Mouse (Mus musculus): ENCODE results near the gene Dock4.

Gene Dock4

DNA sequence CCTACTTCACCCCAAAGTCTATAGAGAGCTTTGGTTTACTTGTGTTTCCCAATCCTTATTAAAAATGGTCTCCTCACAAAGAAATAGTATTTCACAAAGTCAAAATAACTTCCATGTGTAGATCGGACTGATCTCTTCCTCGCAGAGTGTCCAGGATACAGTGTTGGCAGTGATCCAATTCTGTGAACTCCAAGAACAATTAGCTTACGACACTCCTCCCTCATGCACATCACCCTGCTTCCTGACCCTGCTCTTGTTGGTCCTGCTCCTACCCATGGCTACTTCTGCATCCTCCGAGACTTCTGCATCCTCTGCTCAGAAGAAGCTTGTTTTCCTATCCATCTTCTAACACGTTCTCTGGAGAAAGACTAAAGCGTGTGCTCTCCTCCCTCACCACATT lies 213.9 kb downstream of the Dock4 start:
- DNase-seq, result no peak

DNA sequence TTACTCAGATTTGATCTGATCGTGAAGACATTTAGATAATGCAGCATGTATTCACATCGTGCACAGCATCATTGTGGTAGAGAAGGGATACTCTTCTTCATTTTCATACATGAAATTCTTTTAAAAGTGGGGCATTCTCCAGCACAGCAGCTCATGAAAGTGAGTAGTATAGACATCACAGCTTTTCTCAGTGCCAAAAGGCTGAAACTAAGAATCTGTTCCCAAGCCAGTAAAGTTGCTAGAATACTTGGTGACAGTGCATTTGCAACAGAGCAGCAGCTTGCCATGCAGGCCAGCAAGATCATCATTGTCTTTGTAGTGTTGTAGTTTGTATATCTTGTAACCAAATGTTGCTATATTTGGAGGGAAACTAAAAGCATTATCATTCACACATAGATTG lies 223.7 kb downstream of the Dock4 start:
- DNase-seq, result no peak

GRCm38 (mm10) chr12:40670766-40671165 lies 225.0 kb downstream of the Dock4 start:
- DNase-seq, result no peak

GRCm38 (mm10) chr12:40679713-40680112 lies 234.0 kb downstream of the Dock4 start:
- DNase-seq, result no peak

- DNase-seq, result peak; percentile 49
Measured at GRCm38 (mm10) chr12:40680551-40680950, 234.8 kb downstream of the Dock4 start.

DNA sequence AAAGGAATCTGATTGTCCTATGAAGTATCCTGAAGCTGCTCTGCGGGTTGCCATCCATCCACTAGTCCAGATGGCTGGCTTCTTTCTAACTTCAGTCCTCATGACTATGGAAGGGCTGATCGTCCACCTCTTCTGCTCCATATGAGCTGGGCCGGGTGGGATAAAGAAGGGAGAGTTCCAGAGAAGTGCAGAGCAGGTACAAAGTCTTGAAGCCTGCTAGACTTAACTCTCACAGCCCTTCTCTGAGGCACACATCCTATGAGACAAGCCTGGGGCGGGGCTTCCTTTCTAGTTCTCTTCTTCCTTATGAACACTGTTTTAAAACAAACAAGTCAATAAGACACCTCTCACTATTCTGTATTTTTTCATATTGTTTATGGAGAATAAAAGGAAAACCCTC lies 245.7 kb downstream of the Dock4 start:
- DNase-seq, result no peak

DNA sequence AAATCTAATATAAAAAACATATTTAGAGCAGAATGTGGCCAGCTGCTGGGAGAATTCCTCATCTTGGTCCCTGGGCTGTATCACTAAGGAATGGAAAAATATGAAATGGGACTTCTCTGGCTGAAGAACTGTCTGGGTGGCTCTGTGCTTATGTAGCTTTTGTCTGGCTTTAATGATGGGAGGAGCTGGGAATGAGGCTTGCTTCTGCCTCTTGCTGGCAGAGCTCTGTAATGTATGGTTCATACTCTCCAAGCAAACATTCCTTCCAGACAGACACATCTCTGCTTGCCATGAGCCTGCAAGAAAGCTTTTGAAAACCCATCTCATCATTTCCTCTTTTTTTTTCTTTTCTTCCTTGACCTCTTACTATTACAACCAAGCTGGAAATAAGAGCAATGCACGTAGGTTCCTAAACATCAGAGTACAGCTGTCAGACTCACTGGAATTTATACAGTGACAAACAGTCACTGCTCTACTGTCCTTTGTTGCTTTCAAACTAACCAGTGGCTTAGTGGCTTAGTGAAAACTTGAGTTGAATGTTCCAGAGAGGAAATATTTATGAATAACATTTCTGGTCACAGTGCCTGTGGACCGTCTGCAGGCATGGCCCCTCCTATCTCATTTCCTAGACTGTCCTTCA lies 248.4 kb downstream of the Dock4 start:
- no peak for DNase-seq

- DNase-seq, result no peak
Measured at GRCm38 (mm10) chr12:40698330-40698729, 252.6 kb downstream of the Dock4 start.

- no peak for DNase-seq
Measured at GRCm38 (mm10) chr12:40702233-40702792, 256.6 kb downstream of the Dock4 start.

DNA sequence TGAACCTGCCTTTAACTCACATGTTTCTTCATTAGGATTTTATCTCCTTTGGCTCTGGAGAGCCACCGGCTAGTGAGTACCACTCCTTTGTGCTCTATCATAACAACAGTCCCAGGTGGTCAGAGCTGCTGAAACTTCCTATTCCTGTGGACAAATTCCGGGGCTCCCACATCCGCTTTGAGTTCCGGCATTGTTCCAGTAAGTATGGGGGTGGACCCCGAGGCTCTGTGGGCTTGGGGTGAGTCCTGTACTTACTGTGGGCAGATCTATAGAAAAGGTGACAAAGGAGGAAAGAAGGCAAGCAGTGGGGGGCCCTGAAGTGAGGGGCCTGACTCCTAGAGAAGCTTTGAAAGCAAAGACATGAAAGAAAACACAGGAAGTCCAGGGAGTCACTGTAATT lies 258.5 kb downstream of the Dock4 start:
- DNase-seq, result no peak

- no peak for DNase-seq
Measured at GRCm38 (mm10) chr12:40707108-40707507, 261.4 kb downstream of the Dock4 start.

- DNase-seq, result no peak
Measured at GRCm38 (mm10) chr12:40709094-40709493, 263.3 kb downstream of the Dock4 start.

GRCm38 (mm10) chr12:40712235-40712634 lies 266.5 kb downstream of the Dock4 start:
- no peak for DNase-seq

DNA sequence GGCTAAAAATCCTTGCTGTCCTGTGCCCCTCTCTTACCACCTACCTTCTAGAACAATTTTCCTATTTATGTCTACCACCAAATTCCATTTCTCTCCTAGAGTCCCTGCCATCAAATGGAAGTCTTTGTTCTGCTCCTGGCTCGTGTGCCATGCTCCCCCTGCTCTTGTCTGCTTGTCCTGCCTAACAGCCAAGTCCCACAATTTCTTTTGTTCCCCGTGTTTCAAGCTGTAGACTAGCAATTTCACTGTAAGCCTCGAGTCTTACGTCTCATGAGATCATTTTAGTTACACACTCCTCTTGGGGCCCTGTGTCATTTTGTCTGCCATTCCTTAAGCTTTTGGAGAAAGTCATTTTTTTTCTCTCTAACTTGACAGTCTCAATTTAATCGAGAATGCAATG lies 268.5 kb downstream of the Dock4 start:
- DNase-seq, result no peak

- no peak for DNase-seq
Measured at GRCm38 (mm10) chr12:40715174-40715573, 269.4 kb downstream of the Dock4 start.

DNA sequence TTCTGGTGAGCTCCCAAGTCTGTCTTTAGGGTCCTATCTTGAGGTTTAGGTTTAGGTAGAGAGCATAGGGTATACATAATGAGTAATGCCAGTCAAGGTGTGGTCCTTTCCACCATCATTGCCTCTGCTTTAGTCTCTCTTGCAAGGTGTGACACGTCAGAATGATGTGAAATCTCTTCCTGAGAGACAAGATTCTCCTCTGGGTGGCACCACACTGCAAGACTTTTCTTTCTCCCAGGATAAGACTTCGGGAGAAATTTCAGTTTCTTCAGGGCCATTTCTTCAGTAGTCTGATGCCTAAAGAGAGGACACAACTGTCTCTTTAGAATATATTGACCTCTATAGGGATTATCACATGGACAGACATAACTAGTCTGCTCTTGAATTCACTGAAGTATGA lies 282.6 kb downstream of the Dock4 start:
- no peak for DNase-seq

- no peak for DNase-seq
Measured at GRCm38 (mm10) chr12:40730756-40731155, 285.0 kb downstream of the Dock4 start.

- DNase-seq, result no peak
Measured at GRCm38 (mm10) chr12:40745501-40745900, 299.7 kb downstream of the Dock4 start.

DNA sequence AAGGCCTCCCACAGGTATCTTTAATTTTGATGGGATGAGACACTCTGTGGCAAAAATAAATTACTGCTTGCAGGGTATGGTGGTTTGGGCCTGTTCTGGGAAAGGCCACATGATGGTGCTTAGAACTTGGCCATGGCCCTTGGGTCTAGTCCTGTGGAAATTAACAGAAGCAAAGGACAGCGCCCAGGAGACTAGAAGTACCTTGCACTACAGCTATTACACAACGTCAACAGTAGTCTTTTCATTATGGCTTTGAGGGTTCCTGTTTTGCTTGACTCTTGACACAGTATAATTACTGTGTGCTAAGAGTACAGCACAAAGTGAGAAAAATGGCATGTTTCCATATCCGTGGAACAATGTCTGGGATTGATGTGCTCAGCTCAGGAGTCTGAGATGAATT lies 300.3 kb downstream of the Dock4 start:
- no peak for DNase-seq

- DNase-seq, result no peak
Measured at GRCm38 (mm10) chr12:40759281-40759680, 313.5 kb downstream of the Dock4 start.

DNA sequence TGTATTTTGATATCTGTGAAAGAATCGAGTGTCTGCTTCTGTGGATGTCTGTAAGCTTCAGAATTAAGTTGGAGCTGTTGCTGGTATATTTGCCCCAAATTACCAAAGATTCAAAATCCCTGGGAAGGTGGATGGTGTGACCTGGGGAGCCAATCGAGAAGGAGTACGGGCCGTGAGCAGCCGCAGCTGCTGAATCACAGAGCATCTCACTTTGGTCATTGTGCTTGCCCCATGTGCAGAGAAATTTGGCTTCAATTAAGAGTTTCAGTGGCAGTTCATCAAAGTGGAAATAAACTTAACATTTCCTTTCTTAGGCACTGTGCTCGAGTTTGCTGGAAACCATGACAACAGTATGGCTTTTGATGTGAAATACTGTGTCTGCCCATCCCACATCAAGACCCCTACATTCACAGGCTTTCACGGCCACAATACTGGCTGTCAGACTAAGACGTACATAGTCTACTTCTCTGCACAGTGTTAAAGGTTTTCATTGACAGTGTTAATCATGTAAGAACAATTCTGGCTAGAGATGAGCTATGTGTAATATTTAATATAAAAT lies 321.6 kb downstream of the Dock4 start:
- no peak for DNase-seq

DNA sequence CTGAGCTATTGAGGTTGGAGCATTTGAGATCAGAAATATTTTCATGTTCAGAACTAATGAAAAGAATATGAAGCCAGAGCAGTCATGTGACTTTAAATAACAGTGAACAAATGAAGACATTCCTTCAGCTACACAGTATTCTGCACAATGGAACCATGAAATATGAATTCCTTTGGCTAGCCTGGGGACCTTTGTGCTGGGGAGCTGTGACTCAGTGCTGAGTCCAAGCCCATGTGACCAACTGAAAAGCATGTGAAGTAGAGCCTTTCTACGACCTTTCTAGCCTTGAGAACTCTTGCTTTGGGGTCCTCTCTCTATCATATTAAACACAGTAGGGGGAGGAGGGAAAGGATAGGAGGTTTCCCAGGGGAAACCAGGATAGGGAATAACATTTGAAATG lies 327.3 kb downstream of the Dock4 start:
- DNase-seq, result no peak

GRCm38 (mm10) chr12:40781554-40781953 lies 335.8 kb downstream of the Dock4 start:
- DNase-seq, result no peak

DNA sequence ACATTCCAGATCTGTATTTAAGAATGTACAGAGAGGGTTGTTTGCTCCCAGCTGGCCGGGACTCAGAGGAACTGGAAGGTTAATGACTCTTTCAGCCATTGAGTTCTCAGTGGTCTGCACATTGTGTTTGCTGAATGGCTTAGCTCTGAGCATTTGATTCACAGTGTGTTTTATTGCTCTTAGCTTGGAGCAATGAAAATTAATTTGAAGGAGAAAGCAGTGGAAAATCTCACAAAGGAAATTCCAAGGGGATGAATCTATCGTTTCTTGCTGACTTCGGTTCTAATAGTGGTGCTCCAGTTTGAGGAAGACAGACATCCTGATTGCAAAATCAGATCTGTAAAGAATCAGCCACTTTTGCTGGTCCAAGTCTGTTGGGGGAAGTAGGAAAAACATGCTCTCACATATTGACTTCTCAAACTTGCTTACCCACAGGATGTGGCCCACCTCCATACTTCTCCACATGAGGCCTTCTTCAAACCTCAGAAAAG lies 342.9 kb downstream of the Dock4 start:
- DNase-seq, result no peak

Data from thymus, postnatal 14 days (tissue).